Mouse (Mus musculus) heart, adult 2 months (tissue): ENCODE data around the gene Fem1a. TPM values are rescaled to one million over a fixed set of nuclear protein-coding genes. Genes with fewer than 3 reads are reported as not detected.

Source experiments
- DNase-seq, 2 experiments: peaks; one replicate each; pipeline ENCODE4 v3.0.0; 2021
- H3K27ac ChIP-seq: fragments of 200-600 bp; 2 replicates; pipeline ENCODE4 v1.8.1; 2022
- H3K27me3 ChIP-seq: fragments of 200-500 bp; 2 replicates; pipeline ENCODE4 v1.6.1; 2012; ENCODE audit warnings: mild to moderate bottlenecking, low read length, inconsistent platforms, mixed read lengths; ENCODE audit not compliant: control insufficient read depth, insufficient read depth
- H3K36me3 ChIP-seq: fragments of 200-500 bp; 2 replicates; pipeline ENCODE4 v1.6.1; 2012; ENCODE audit warnings: low read length, inconsistent platforms; ENCODE audit not compliant: control insufficient read depth, insufficient read depth
- H3K4me1 ChIP-seq: fragments of 200-500 bp; 2 replicates; pipeline ENCODE4 v1.6.1; 2011; ENCODE audit warnings: low read length; ENCODE audit not compliant: control insufficient read depth, insufficient read depth
- H3K4me3 ChIP-seq: fragments of 200-600 bp; 2 replicates; pipeline ENCODE4 v1.8.1; 2022
- H3K79me2 ChIP-seq: fragments of 200-500 bp; replicated peaks from 2 replicates; pipeline ENCODE4 v1.6.1; 2012; ENCODE audit warnings: mild to moderate bottlenecking, inconsistent platforms, low read length, moderate library complexity, mixed read lengths; ENCODE audit not compliant: control insufficient read depth, insufficient read depth
- H3K9ac ChIP-seq: fragments of 200-500 bp; 2 replicates; pipeline ENCODE4 v1.6.1; 2012; ENCODE audit warnings: low read depth, mild to moderate bottlenecking, control low read depth, inconsistent platforms, low read length, mixed read lengths
- CTCF ChIP-seq: fragments of 200-600 bp; IDR thresholded peaks from 2 replicates; pipeline ENCODE4 v1.8.1; 2022; ENCODE audit warnings: antibody characterized with exemption, mild to moderate bottlenecking, moderate library complexity
- EP300 ChIP-seq: fragments of 200-500 bp; IDR thresholded peaks from 2 replicates; pipeline ENCODE4 v1.6.1; 2011; ENCODE audit warnings: low read depth, low read length, control low read depth; ENCODE audit not compliant: insufficient read depth
- POLR2A ChIP-seq: fragments of 200-500 bp; IDR thresholded peaks from 2 replicates; pipeline ENCODE4 v1.6.1; 2011; ENCODE audit warnings: mild to moderate bottlenecking, low read depth, low read length, control low read depth; ENCODE audit not compliant: insufficient read depth
- WGBS: fragments of 180-500 bp; shearing (Covaris S2); methylation state at CpG from one replicate; pipeline ENCODE4 v1.1.7; 2018; 5-methylcytosine and 5-hydroxymethylcytosine counted together
- intact Hi-C: fragments of 180-260 bp; cut with DNase I; formaldehyde crosslinking; loops from one replicate; pipeline ENCODE4 v1.15.1; 2025
- polyA plus RNA-seq: library from polyadenylated mRNA; depleted of rRNA; stranded (reverse); fragments of >200 nt; gene quantifications from 2 replicates; pipeline ENCODE4 v1.2.3, GENCODE M21; 2012
- total RNA-seq, 2 experiments: library from RNA; stranded (reverse); gene quantifications; 2 replicates each; pipeline ENCODE4 v1.2.3; 2021

Fem1a gene
- total and polyA plus RNA-seq, 3 experiments, result 81.5 to 124 (median 108) TPM

- H3K4me1 ChIP-seq, result peaks cover 17% of the 10 kb centered on the region
Measured at GRCm38 (mm10) chr17:56212676-56213075, 43.9 kb upstream of the Fem1a start.

GRCm38 (mm10) chr17:56214229-56214628 is 42.4 kb upstream of the Fem1a start:
- Histone ChIP-seq H3K27ac (no peak overlapping the region), H3K9ac (no peak overlapping the region), H3K27me3 (no peaks in the 10 kb centered on the region), H3K36me3 (no peaks in the 10 kb centered on the region), H3K4me1 (peaks cover 14% of the 10 kb centered on the region), H3K79me2 (peaks cover 3% of the 10 kb centered on the region), H3K4me3 (no peak overlapping the region)
- intact Hi-C loops, result no loop called here
- DNase-seq, result no peak
- whole genome bisulfite sequencing, result 91% methylated on average over 1 of the region's 1 CpGs
- TF ChIP-seq POLR2A (no peak), CTCF (no peak), EP300 (no peak)

More at GRCm38 (mm10) chr17:56212676-56213075, 43.9 kb upstream of the Fem1a start:
- TF ChIP-seq EP300 (no peak), CTCF (no peak), POLR2A (no peak)
- no peaks in the 10 kb centered on the region for H3K36me3 ChIP-seq
- H3K9ac ChIP-seq, result no peak overlapping the region
- H3K4me3 ChIP-seq, result no peak overlapping the region
- no peak for DNase-seq
- H3K27ac ChIP-seq, result no peak overlapping the region
- H3K79me2 ChIP-seq, result peaks cover 3% of the 10 kb centered on the region
- WGBS, result 55% methylated on average over 6 of the region's 6 CpGs
- H3K27me3 ChIP-seq, result no peaks in the 10 kb centered on the region
- intact Hi-C loops, result no loop called here

- H3K79me2 ChIP-seq, result peaks cover 3% of the 10 kb centered on the region
- peaks cover 9% of the 10 kb centered on the region for H3K4me1 ChIP-seq
- TF ChIP-seq EP300 (no peak), CTCF (no peak), POLR2A (no peak)
- intact Hi-C loops, result loop anchor here (2.0 kb wide), 1 partner anchor 37 kb away; no protein-coding TSS in a partner anchor
- H3K4me3 ChIP-seq, result peak overlapping the region; percentile 71
- peak in 1 of 2 experiments; percentile 27 for DNase-seq
- peak overlapping the region; percentile 95; the same call in 1 of the 2 replicates for H3K27ac ChIP-seq
- no peaks in the 10 kb centered on the region for H3K27me3 ChIP-seq
- peak overlapping the region; percentile 96 for H3K9ac ChIP-seq
- no peaks in the 10 kb centered on the region for H3K36me3 ChIP-seq
- WGBS, result 55% methylated on average over 13 of the region's 13 CpGs
Measured at GRCm38 (mm10) chr17:56217670-56218069, 38.9 kb upstream of the Fem1a start.

GRCm38 (mm10) chr17:56218377-56219191 is 38.0 kb upstream of the Fem1a start, which contains the start of gene Dpp9:
Gene Dpp9 (minus strand): TSS chr17:56218905.
- peak within 1 kb of the TSS; percentile 71 for H3K4me3 ChIP-seq

GRCm38 (mm10) chr17:56219251-56219650 is 37.4 kb upstream of the Fem1a start:
- peaks cover 7% of the 10 kb centered on the region for H3K4me1 ChIP-seq
- no peaks in the 10 kb centered on the region for H3K36me3 ChIP-seq
- H3K9ac ChIP-seq, result peak overlapping the region; percentile 63
- peaks cover 3% of the 10 kb centered on the region for H3K79me2 ChIP-seq
- WGBS, result 18% methylated on average over 12 of the region's 12 CpGs
- intact Hi-C loops, result loop anchor here (2.0 kb wide), 1 partner anchor 36 kb away; no protein-coding TSS in a partner anchor
- H3K27me3 ChIP-seq, result no peaks in the 10 kb centered on the region
- H3K27ac ChIP-seq, result peak overlapping the region; percentile 95
- peak in 1 of 2 experiments; percentile 44 for DNase-seq
- H3K4me3 ChIP-seq, result peak overlapping the region; percentile 71
- TF ChIP-seq EP300, result no peak
- TF ChIP-seq CTCF, result no peak
- TF ChIP-seq POLR2A, result no peak

More at GRCm38 (mm10) chr17:56218377-56219191, 38.0 kb upstream of the Fem1a start, which contains the start of gene Dpp9:
- Histone ChIP-seq H3K36me3 (no peaks in the 10 kb centered on the region), H3K4me1 (peaks cover 7% of the 10 kb centered on the region), H3K79me2 (peaks cover 3% of the 10 kb centered on the region), H3K27ac (peak within 1 kb of the TSS; percentile 95), H3K9ac (peak within 1 kb of the TSS; percentile 96), H3K27me3 (no peaks in the 10 kb centered on the region)
- under 1% methylated on average over 77 of the region's 78 CpGs for WGBS
- intact Hi-C loops, result loop anchor here (2.0 kb wide), 1 partner anchor 36 kb away; no protein-coding TSS in a partner anchor
- TF ChIP-seq POLR2A (peak; percentile 94), CTCF (peak; percentile 58), EP300 (peak; percentile 83; the same call in 1 of the 2 replicates)
- DNase-seq, result peak; percentile 89 to 93

- WGBS, result 12% methylated on average over 3 of the region's 3 CpGs
- Histone ChIP-seq H3K4me3 (peak overlapping the region; percentile 71; the same call in 1 of the 2 replicates), H3K4me1 (peaks cover 7% of the 10 kb centered on the region), H3K9ac (no peak overlapping the region), H3K36me3 (no peaks in the 10 kb centered on the region), H3K79me2 (peaks cover 3% of the 10 kb centered on the region), H3K27ac (peak overlapping the region; percentile 95), H3K27me3 (no peaks in the 10 kb centered on the region)
- peak; percentile 77 to 85 for DNase-seq
- TF ChIP-seq POLR2A (peak; percentile 36; the same call in 1 of the 2 replicates), EP300 (0 out of 2 replicates have a peak, but pooled peaks have one; percentile 41), CTCF (no peak)
- intact Hi-C loops, result loop anchor here (2.0 kb wide), 1 partner anchor 35 kb away; no protein-coding TSS in a partner anchor
Measured at GRCm38 (mm10) chr17:56219805-56220204, 36.8 kb upstream of the Fem1a start.
